Mouse (Mus musculus): ENCODE results near the gene Kmt2d.
"Not testable (repeated sequence)": the region's sequence is repeated elsewhere in the genome, so short reads cannot be mapped to it uniquely, and the experiment has no call there.

The Kmt2d gene

DNA sequence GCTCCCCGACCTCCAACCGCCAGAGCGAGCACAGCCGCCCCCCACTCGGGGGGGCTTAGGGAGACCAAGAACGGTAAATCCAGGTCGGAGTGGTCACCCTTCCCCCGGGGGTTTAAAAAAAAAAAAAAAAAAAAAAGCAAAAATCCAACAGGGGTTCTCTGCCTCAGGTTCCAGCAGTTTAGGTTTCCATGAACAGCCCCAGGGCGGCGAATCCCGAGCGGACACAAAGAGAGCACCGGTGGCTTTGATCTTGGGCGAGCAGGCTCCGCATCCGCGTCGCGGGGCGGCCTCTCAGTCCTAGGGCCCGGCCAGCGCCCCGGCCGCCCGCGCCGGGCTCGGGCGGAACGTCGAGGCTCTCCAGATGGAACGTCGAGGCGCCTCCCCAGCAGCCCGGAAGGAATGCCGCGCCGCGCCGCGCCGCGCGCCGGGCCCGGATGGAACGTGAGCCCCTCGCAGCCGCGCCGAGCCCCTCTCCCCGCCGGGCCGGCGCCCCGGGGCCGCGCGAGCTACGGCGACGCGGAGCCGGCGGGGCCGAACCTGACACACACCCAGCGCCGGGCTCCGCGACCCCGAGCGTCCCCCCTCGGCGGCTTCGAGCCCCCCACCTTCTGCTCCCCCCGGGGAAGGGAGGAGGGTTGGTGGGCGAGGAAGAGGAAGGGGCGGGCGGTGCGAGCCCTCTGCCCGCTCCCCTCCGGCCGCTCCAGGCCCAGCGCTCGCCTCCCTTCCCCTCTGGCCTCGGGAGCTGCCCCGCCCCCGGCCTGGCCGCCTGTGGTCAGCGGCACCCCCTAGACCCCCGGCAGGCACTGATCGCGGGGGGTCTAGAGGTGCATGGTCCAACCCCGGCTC lies at the start of gene Kmt2d:
TSS of gene Kmt2d (minus strand) at position 135 of the 846 bp plus-strand sequence.
- no peak for DNase-seq

GRCm38 (mm10) chr15:98918499-98918895 lies 47.5 kb upstream of the Kmt2d start:
- not testable (repeated sequence) for DNase-seq

DNA sequence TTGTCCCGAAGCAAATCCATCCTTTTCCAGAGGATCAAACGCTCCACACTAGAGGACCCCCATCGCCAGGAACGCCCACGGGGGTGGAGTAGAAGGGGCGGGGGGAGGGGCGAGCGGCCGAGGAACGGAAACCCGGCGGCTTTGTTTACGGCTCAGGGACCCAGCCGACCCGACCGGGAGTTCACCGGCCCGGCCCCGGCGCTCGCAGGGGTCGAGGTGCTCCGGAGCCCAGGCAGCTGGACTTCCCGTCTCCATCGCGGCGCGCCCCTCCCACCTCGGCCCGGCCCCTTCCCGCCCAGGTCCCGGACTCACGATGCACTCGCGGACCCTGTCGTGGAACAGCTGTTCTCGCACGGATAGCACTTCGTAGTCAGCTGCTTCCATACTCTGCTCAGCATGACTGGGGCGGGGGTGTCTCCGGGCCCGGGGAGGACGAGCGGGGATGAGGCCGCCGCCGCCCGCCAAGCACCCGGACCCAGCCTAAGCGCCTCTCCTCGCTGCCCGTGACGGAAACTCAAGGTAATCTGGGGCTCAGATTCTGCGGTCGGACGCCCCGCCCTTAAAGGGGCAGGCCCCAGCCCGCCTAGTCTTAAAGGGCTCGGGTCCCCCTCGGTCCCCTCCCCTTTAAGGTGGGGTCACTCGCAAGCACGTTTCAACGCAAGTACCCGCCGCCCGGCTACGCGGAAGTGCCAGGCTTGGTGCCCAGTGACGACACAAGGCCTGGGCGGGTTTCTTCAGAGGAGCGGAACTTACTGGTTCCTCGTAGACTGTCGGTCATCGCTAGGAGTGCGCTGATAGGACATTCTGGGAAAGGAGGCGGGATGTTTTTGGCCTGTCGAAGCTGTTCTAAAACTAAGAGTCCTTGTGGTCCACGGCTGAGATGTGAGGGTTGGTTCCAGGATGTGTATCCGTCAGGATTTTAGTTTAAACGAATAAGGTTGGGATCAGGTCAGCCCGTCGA lies 46.8 kb upstream of the Kmt2d start, which contains the start of gene Lmbr1l:
TSS of gene Lmbr1l (minus strand) at position 694 of the 961 bp plus-strand sequence.
- peak; percentile 99 for DNase-seq

GRCm38 (mm10) chr15:98917091-98917490 lies 46.1 kb upstream of the Kmt2d start:
- no peak for DNase-seq

GRCm38 (mm10) chr15:98916016-98916415 lies 45.0 kb upstream of the Kmt2d start:
- DNase-seq: peak; percentile 26

GRCm38 (mm10) chr15:98914903-98915302 lies 43.9 kb upstream of the Kmt2d start:
- DNase-seq: no peak

DNA sequence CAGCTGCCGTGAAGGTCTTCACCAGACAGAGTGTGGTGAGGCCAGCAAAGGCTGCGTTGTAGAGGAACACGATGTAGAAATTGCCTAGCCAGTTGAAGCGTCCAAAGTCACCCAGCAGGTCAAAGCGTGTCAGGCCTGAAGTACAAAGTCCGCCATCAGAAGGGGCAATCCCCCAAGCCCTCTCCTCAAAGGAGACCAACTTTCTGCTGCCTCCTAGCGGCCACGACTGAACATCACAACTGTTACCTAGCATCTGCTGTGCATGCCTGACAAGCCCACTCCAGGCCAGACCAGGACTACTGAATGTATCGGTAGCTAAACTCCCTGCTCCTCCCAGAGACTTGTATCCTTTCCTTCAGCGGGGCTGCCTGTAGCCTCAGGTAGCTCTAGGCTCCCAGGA lies 33.7 kb upstream of the Kmt2d start:
- DNase-seq: peak; percentile 54

DNA sequence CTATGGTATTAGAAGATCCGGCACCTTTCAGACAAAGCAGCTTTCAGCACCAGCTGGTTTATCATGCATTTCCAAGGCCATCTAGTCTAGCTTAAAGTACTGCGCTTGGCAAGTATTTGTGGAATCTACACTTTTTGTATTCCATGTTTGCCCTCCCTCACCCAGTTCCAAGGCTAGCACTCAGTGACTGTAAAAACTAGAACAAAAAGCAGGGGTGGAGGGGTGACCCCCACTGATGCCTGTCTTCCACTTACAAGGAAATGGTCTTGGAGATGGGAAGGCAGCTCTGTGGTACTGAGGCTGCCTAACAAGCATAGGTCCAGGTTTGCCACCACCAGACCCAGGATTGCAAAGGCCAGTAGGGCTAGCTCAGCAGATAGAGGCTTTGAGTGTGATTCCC lies 31.6 kb upstream of the Kmt2d start:
- no peak for DNase-seq

- no peak for DNase-seq
Measured at GRCm38 (mm10) chr15:98901530-98901929, 30.5 kb upstream of the Kmt2d start.

DNA sequence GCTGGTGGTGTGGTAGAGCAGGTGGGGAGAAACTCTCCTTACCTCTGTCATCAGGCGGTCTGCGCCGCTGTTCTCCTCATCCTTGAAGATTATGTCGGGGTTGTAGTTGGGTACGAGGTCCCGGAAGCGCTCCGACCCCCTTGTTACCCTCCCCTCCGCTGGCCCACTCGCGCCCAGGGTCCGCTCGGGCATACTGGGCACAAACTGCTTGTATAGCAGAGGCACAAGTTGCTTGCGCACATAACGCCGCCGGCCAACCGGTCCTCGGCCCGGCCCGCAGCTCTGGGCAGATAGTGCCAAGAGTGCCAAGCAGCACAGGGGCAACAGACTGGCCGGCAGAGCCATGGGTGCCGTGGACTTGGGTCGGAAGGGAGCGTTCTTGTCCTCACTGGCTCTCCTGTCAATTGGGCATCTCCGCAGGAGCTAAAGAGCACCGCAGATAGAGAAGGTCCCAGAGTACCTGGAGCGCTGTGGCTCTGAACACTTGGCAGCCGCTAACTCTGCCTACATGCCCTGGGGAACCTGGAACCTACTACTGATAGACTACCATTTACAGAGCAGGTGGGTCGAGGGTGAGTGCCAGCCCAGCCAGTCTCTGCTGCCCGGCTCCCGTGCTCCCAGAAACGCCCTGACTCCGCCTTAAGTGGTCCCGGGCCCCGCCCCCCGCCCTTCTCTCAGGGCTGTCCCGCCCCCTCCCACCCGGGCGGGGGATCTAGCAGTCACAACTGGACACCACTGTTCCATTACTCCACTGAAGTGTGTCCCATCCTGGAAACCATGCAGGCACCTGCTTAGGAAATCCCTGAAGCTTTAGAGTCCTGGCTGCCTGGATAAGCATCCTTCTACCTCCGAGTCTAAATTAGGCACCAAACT lies 27.2 kb upstream of the Kmt2d start, which contains the start of gene Dhh:
TSS of gene Dhh (minus strand) at position 613 of the 873 bp plus-strand sequence.
- DNase-seq: peak; percentile 32

- DNase-seq: peak; percentile 15
Measured at GRCm38 (mm10) chr15:98897495-98897894, 26.5 kb upstream of the Kmt2d start.

DNA sequence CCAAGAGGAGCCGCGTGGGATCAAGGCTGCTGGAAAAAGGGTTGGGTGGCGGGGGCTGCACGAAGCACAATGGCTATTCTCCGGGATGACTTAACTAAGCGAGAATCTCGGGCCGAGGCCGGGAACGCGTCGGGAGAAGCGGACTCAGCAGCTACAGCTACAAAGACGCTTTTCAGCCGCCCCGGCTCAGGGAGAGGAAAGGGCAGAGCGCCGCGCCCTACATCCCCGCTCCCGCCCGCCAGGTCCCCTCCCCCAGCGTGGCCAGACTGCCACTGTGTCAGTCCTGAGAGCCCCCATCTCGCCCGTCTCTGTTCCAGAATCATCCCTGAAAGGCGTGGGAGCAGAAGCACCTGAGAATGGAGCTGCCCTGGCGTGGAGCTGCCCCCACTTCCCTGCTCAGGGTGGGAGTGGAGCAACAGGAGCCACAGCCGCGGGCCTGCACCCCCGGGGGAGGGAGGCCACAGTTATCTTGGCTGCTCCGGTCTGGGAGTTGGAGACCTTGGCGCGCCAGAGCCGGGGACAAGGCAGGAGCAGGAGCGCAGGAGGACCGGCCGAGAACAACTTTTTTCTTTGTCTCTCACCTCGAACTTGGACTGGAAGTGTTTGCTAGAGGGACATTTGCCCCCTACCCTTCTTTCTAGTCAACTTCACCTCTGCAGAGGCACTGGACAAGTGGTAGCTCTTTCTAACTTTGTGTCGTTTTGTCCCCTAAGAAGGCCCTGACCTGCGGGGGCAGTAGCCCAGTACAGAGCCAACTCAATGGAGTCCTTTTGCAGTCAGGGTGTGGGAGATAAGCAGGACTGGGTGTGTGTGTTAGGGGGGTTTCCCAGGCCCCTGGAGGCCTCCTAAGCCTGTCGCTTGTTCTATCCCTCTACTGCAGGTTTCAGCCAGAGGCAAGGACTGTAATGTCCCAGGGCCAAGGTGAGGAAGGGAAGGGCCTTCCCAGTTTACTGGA lies 24.9 kb upstream of the Kmt2d start:
- peak; percentile 25 for DNase-seq

DNA sequence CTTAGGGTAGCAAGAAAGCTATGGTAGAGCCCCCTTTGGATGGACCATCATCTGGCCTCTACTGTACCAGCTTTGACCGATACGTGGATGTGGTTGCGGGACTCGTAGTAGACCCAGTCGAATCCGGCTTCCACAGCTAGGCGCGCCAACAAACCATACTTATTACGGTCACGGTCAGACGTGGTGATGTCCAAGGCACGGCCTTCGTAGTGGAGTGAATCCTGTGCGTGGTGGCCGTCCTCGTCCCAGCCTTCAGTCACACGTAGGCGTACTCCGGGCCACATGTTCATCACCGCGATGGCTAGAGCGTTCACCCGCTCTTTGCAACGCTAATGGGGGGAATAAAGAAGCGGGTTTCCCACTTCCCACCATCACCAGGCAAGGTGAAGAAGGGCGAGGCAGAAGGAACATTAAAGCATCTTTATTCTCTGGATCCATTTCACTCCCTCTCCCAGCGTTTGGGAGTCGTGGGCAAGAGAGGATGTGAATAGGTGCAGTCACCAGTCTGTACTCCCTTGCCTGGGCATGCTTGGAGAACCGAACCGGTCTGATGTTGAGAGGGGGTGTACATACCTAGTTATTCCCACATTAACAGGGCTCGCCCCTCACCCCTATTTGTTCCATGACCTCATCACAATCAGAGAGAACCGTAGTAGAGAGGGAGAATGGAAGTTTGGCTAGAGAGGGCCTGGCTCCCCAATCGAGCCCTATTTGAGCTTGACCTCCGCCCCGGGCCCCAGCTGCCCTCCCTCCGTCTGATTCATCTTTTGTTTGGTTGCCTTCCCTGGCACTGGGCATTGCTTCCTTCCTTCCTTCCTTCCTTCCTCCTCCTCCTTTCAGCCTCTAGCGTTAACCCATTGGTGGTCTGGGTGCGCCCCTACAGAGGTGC lies 24.0 kb upstream of the Kmt2d start:
- no peak for DNase-seq

DNA sequence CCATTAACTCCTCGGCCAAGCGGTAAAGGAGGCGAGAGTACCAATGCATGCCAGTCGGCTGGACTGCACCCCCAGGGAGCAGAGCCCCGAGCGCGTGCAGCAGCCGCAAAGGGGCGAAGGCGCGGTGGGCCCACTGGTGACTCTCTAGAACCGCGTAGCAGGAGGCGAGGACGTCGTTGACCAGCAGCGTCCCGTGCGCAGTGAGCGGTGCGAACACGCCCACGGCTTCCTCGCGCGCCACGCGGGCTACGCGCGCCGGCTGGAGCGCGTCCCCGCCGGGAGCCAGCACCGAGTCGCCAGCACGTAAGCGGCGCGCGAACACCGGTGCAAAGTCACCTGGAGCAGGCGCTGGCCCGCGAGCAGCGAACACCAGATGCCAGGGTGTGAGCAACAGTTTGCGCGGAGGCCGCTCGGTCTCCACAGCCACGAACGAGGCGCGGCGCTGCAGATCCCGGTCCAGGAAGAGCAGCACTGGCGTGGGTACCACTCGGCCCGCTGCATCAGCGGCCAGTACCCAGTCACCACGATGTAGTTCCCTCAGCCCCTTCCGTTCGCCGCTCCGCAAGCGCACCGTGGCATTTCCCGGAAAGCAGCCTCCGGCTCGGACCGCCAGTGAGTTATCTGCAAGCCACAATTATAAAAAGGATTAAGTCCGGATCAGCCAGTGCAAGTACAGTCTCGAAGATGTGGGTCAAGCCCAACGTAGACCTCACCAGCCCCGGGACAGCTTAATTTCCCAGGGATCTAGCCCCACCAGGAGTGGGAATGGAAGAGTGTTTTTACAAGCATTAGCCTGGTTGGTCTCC lies 23.1 kb upstream of the Kmt2d start, which contains the start of gene Rhebl1:
TSS of gene Rhebl1 (minus strand) at position 601 of the 806 bp plus-strand sequence.
- DNase-seq: peak; percentile 64

DNA sequence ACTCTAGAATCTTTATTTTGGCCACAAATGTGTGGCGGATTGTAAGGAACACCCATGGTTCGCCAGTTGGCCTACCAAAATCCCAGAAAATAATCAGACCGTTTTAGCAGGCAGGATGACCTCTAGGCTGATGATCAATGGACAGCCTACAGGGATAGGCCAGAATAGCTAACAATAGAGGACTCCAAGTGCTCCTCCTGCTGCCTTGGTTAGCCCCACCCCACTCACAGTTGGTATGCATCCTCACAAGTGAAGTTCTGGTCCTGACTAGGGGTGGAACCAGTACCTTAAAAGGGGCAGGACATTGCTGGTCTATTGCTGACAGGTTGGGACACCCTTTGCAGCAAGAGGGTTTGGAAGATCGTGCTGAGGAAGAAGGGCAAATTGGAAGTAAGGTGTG lies 22.0 kb upstream of the Kmt2d start:
- DNase-seq: no peak

- peak; percentile 66 for DNase-seq
Measured at GRCm38 (mm10) chr15:98891907-98892606, 21.1 kb upstream of the Kmt2d start.

DNA sequence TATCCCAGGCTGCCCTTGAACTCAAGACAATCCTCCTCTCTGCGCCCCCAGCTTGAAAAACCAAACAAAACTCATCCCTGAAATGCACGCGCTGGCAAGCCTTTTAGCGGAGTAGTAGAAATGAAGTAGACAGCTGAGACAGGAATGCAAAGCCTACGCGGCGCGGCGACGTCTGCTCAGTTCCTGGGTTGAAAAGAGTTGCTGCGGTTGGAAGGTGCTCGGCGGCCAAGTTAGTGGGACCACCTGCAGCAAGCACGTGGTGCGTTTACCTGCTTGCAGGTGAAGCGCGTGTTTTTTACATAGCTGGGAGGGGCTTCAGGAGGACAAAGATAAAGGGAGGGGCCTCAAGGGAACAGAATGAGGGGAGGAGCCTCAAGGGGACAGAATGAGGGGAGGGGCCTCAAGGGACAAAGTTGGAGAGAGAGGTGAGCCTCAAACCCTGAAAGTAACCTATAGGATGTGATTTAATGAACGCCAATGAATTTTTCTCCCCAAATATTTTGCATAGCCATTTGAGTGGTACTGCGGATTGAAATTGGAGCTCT lies 20.3 kb upstream of the Kmt2d start:
- no peak for DNase-seq

DNA sequence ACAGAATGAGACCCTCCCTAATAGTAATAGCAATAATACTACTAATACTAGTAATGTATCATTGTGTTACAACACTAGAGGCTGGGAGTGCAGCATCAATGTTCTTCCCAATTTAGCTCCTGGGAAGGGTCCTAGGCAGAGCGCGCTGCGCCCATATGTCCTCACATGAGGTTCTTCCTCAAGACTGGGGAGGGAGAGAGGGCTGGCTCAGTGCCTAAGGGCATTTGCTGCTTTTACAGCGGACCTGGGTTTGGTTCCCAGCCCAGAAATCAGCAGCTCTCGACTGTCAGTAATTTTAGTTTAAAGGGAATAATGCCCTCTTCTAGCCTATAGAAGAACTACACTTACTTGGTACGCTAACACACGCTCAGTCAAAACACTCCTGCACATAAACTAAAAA lies 16.5 kb upstream of the Kmt2d start:
- no peak for DNase-seq
